In the genomic region with DNA sequence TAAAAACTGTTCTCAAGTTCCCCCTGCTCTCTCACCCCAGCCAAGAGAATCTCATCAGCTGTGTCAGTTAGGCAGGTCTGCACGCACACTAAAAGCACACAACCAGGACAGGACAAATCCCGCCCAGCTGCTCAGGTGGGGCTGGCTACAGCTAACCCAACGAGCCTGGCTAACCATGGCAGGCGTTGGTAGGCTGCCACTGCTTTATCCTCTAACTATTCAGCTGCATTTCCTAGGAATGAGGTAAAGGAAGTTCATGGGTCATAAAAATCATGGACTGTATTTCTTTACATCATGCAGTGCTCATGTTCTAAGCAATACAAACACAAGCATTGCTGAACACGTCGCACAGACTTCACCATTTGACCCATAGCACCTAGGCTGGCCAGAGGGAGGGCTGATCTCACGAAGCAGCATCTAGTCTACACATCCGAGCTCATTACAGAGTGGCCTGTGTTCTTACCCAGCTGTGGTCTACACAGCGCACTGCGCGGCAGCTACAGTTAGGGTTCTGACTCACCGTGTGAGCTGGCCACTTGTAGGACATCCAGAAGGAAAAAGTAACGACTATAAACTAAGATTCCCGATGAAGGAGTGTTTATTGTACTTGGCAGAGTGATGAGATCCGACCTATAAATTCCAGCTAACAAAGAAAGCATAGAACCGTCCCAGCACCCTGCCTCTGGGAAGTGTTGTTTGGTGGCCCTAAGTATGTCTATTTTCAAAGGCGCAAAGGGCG, we compare ENCODE assay signal across 18 mouse cellular contexts. TPM values are rescaled to one million over a fixed set of nuclear protein-coding genes. Genes with fewer than 3 reads are reported as not detected.
DNase-seq lines count a peak whose midpoint lies in the region; ATAC-seq lines count a peak whose summit lies in the region.
"Had no signal": no experiment of that assay in that cellular context is flagged by ENCODE, and none has a peak within 500 bp of the region (broad histone marks: within the 10 kb centered on the region; RNA-seq: fewer than 3 reads in every experiment).

No protein-coding gene starts in this region.

- no peaks in the 10 kb centered on the region for H3K27me3 ChIP-seq in kidney, embryonic 16.5 days (ENCODE audit: insufficient read depth, low read length)
- H3K27me3 ChIP-seq in embryonic facial prominence, embryonic 13.5 days = no peaks in the 10 kb centered on the region
- H3K27me3 ChIP-seq in stomach, embryonic 14.5 days (ENCODE audit: control insufficient read depth, insufficient read depth, low read length) = no peaks in the 10 kb centered on the region
- H3K27me3 ChIP-seq in forebrain, embryonic 10.5 days (ENCODE audit: poor library complexity, severe bottlenecking) = no peaks in the 10 kb centered on the region
- H3K27me3 ChIP-seq: heart, embryonic 12.5 days; hindbrain, embryonic 15.5 days had no signal

- H3K4me1 ChIP-seq in kidney, embryonic 16.5 days (ENCODE audit: insufficient read depth, low read length) = peaks cover 27% of the 10 kb centered on the region
- H3K4me1 ChIP-seq in embryonic facial prominence, embryonic 13.5 days = peaks cover 16% of the 10 kb centered on the region
- peaks cover 11% of the 10 kb centered on the region for H3K4me1 ChIP-seq in stomach, embryonic 14.5 days (ENCODE audit: control insufficient read depth, insufficient read depth, low read length)
- no peaks in the 10 kb centered on the region for H3K4me1 ChIP-seq in forebrain, embryonic 10.5 days
- H3K4me1 ChIP-seq: midbrain, embryonic 10.5 days had no signal

- WGBS in kidney, embryonic 16.5 days = 31% methylated on average over 18 of the region's 18 CpGs
- WGBS in embryonic facial prominence, embryonic 13.5 days = 79% methylated on average over 18 of the region's 18 CpGs
- WGBS in large intestine, adult 2 months = 24% methylated on average over 18 of the region's 18 CpGs
- WGBS in stomach, embryonic 14.5 days = 58% methylated on average over 18 of the region's 18 CpGs
- WGBS in forebrain, embryonic 10.5 days = 92% methylated on average over 18 of the region's 18 CpGs

- peak overlapping the region; percentile 85 for H3K27ac ChIP-seq in kidney, embryonic 16.5 days (ENCODE audit: low read length)
- H3K27ac ChIP-seq in embryonic facial prominence, embryonic 13.5 days = no peak overlapping the region
- 0 out of 2 replicates have a peak overlapping the region, but pooled peaks have one; percentile 10 for H3K27ac ChIP-seq in stomach, embryonic 14.5 days (ENCODE audit: low read length)
- no peak overlapping the region for H3K27ac ChIP-seq in forebrain, embryonic 10.5 days
- H3K27ac ChIP-seq: gastrocnemius, adult 2 months; hindbrain, embryonic 15.5 days; macrophage; midbrain, embryonic 10.5 days had no signal

- H3K4me2 ChIP-seq in kidney, embryonic 16.5 days (replicated peaks; ENCODE audit: low read depth, low read length) = peak overlapping the region; percentile 11; the same call in 1 of the 2 replicates
- no peak overlapping the region for H3K4me2 ChIP-seq in embryonic facial prominence, embryonic 13.5 days
- no peak overlapping the region for H3K4me2 ChIP-seq in stomach, embryonic 14.5 days (replicated peaks; ENCODE audit: low read depth, low read length)
- H3K4me2 ChIP-seq: heart, embryonic 12.5 days; hindbrain, embryonic 15.5 days had no signal

- H3K4me3 ChIP-seq in kidney, embryonic 16.5 days (ENCODE audit: low read length) = no peak overlapping the region
- no peak overlapping the region for H3K4me3 ChIP-seq in embryonic facial prominence, embryonic 13.5 days
- H3K4me3 ChIP-seq in stomach, embryonic 14.5 days (ENCODE audit: low read depth, low read length) = no peak overlapping the region
- no peak overlapping the region for H3K4me3 ChIP-seq in forebrain, embryonic 10.5 days
- H3K4me3 ChIP-seq: gastrocnemius, adult 2 months; heart, embryonic 12.5 days; hindbrain, embryonic 15.5 days; midbrain, embryonic 10.5 days had no signal

- H3K9me3 ChIP-seq in kidney, embryonic 16.5 days (ENCODE audit: low read length) = no peaks in the 10 kb centered on the region; the same call in 1 of the 2 replicates
- no peaks in the 10 kb centered on the region for H3K9me3 ChIP-seq in embryonic facial prominence, embryonic 13.5 days
- no peaks in the 10 kb centered on the region for H3K9me3 ChIP-seq in stomach, embryonic 14.5 days (ENCODE audit: control insufficient read depth, low read depth, low read length)
- no peaks in the 10 kb centered on the region; the same call in none of the 2 replicates for H3K9me3 ChIP-seq in forebrain, embryonic 10.5 days
- H3K9me3 ChIP-seq: hindbrain, embryonic 15.5 days had no signal

- ATAC-seq in kidney, embryonic 16.5 days (ENCODE audit: low FRiP score, low TSS enrichment) = peak; percentile 84
- 0 out of 2 replicates have a peak, but pooled peaks have one; percentile 43 for ATAC-seq in embryonic facial prominence, embryonic 13.5 days (ENCODE audit: insufficient number of reproducible peaks, insufficient read depth, low FRiP score, low TSS enrichment, low read depth)
- 0 out of 2 replicates have a peak, but pooled peaks have one; percentile 28 for ATAC-seq in stomach, embryonic 14.5 days (ENCODE audit: insufficient number of reproducible peaks, insufficient read depth, low FRiP score, low read depth)
- no peak for ATAC-seq in erythroblast, adult 5-6 weeks (replicated peaks; ENCODE audit: low FRiP score, poor library complexity, severe bottlenecking)

- no peak for DNase-seq in kidney, postnatal 25 days
- DNase-seq in large intestine, adult 2 months (ENCODE audit: low read depth, low spot score) = peak; percentile 70
- DNase-seq in layer of hippocampus, postnatal 25 days (ENCODE audit: extremely low spot score in 1 of 2, low spot score in 1 of 2) = no peak
- DNase-seq in forebrain, embryonic 10.5 days (ENCODE audit: extremely low spot score, low spot score) = no peak
- DNase-seq: adrenal gland, postnatal 10 days; cerebellum, adult 9-10 months; gastrocnemius, adult 2 months; heart, postnatal 36 days; kidney, adult 2 months; thymus, adult 18-20 months had no signal

- peaks cover 5% of the 10 kb centered on the region; the same call in 1 of the 2 replicates for H3K36me3 ChIP-seq in kidney, embryonic 16.5 days (ENCODE audit: insufficient read depth, low read length)
- peaks cover 15% of the 10 kb centered on the region for H3K36me3 ChIP-seq in embryonic facial prominence, embryonic 13.5 days
- no peaks in the 10 kb centered on the region; the same call in 1 of the 2 replicates for H3K36me3 ChIP-seq in stomach, embryonic 14.5 days (ENCODE audit: control insufficient read depth, insufficient read depth, low read length)
- H3K36me3 ChIP-seq in forebrain, embryonic 10.5 days (replicated peaks) = peaks cover 34% of the 10 kb centered on the region
- H3K36me3 ChIP-seq: hindbrain, embryonic 15.5 days had no signal

- peak overlapping the region; percentile 17; the same call in 1 of the 2 replicates for H3K9ac ChIP-seq in kidney, embryonic 16.5 days (replicated peaks; ENCODE audit: low read length)
- no peak overlapping the region for H3K9ac ChIP-seq in embryonic facial prominence, embryonic 13.5 days
- no peak overlapping the region for H3K9ac ChIP-seq in stomach, embryonic 14.5 days (replicated peaks; ENCODE audit: low read depth, low read length)
- H3K9ac ChIP-seq: heart, embryonic 12.5 days; hindbrain, embryonic 15.5 days had no signal

RNA-seq across cellular contexts. Expression of a gene that starts 56.6 kb away (rescaled TPM):
- polyA plus RNA-seq in kidney, embryonic 16.5 days (2015; fragmentation: Nextera tagmentation; extraction: Ambion mirVana) = 9.5 and 11.4 TPM in 2 replicates
- polyA plus RNA-seq in embryonic facial prominence, embryonic 13.5 days (2015; fragmentation: Nextera tagmentation; extraction: Ambion mirVana) = 20.8 and 21.3 TPM in 2 replicates
- 35.3 and 70.1 TPM in 2 replicates for polyA plus RNA-seq in large intestine, adult 2 months (2012; rRNA removed)
- polyA plus RNA-seq in stomach, embryonic 14.5 days (2014; fragmentation: Nextera tagmentation; extraction: Ambion mirVana) = 31.2 and 33.2 TPM in 2 replicates
- total RNA-seq in erythroblast, adult 5-6 weeks (2015; ENCODE audit: low replicate concordance) = 50.2 and 57.8 TPM in 2 replicates
- total RNA-seq in erythroblast, adult 5-6 weeks (2017; ENCODE audit: low replicate concordance) = 23.0 and 25.8 TPM in 2 replicates
- total RNA-seq in layer of hippocampus, postnatal 25 days (2021) = 10 to 100 TPM; 26.6 to 28.7 TPM
- 8.1 and 8.9 TPM in 2 replicates for polyA plus RNA-seq in forebrain, embryonic 10.5 days (2016; fragmentation: Nextera tagmentation; extraction: Ambion mirVana)

Comparison
In these comparisons a context has a peak if more than half of its experiments do, and no peak if none do; other contexts are left out.
1. H3K27ac ChIP-seq: peak in kidney, embryonic 16.5 days (single experiment) and stomach, embryonic 14.5 days (single experiment); none in embryonic facial prominence, embryonic 13.5 days (single experiment) and forebrain, embryonic 10.5 days (single experiment).